Comparison of ENCODE assay signal across 11 mouse cellular contexts in the genomic region with DNA sequence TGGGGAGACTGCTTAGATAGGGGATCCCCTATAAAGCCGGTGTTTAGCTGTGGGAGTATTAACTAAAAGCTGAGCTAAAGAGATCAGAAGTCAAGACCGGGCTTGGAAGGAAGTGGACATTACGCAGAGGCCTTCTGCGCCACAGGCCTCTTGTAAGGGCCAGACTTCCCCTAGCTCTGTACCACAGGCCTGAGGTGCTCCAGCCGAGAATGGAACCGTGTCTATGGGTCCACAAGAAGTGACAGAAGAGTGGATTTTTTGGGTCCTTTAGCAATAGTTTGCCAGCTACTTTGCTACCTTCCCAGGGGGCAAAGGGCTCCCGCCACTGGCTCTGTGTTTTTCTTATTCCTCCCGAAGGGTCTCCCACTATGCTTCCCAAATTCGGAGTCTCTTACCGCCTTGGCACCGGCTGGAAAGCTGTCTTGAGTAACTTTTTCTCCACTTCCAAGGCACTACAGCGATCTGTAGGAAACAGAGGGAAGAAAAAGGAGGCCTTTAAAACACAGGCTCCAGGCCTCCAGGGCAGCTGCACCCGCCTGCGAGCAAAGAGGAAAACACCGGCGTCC. TPM values are rescaled to one million over a fixed set of nuclear protein-coding genes. Genes with fewer than 3 reads are reported as not detected.
DNase-seq lines count a peak whose midpoint lies in the region; ATAC-seq and TF ChIP-seq lines count a peak whose summit lies in the region.
"Had no signal": no experiment of that assay in that cellular context is flagged by ENCODE, and none has a peak within 500 bp of the region (broad histone marks: within the 10 kb centered on the region; RNA-seq: fewer than 3 reads in every experiment).

No protein-coding gene starts in this region.

- peak; percentile 49 for DNase-seq in lung, adult 2 months
- no peak for DNase-seq in lung, postnatal 10 days
- DNase-seq in forebrain, embryonic 14.5 days (ENCODE audit: low spot score): peak; percentile 13
- peak; percentile 60 for DNase-seq in limb, embryonic 11.5 days (ENCODE audit: low spot score)
- no peak for DNase-seq in layer of hippocampus, postnatal 25 days (ENCODE audit: extremely low spot score in 1 of 2, low spot score in 1 of 2)
- no peak for DNase-seq in right cerebral cortex, adult 18-20 months
- DNase-seq in urinary bladder, adult 18-20 months (ENCODE audit: low spot score in 2 of 2): no peak
- DNase-seq: cerebellum, adult 11 months; thymus, adult 2 months had no signal

- H3K27me3 ChIP-seq in forebrain, embryonic 14.5 days (replicated peaks; ENCODE audit: control insufficient read depth, insufficient read depth, low read length): peaks cover 89% of the 10 kb centered on the region
- peaks cover 92% of the 10 kb centered on the region for H3K27me3 ChIP-seq in limb, embryonic 11.5 days (ENCODE audit: control insufficient read depth, insufficient read depth, low read length)
- peaks cover 76% of the 10 kb centered on the region for H3K27me3 ChIP-seq in neural tube, embryonic 15.5 days (replicated peaks)
- H3K27me3 ChIP-seq: Patski had no signal

- H3K9ac ChIP-seq in forebrain, embryonic 14.5 days (ENCODE audit: low read length): no peak overlapping the region; the same call in 1 of the 2 replicates
- peak overlapping the region; percentile 76 for H3K9ac ChIP-seq in limb, embryonic 11.5 days (ENCODE audit: low read length)
- 0 out of 2 replicates have a peak overlapping the region, but pooled peaks have one; percentile 63 for H3K9ac ChIP-seq in neural tube, embryonic 15.5 days (replicated peaks)

- no peak for ATAC-seq in forebrain, embryonic 14.5 days
- ATAC-seq in limb, embryonic 11.5 days (ENCODE audit: insufficient number of reproducible peaks, low FRiP score, low TSS enrichment, low read depth): no peak
- ATAC-seq in neural tube, embryonic 15.5 days (ENCODE audit: low FRiP score): no peak
- ATAC-seq: Patski had no signal

- H3K9me3 ChIP-seq in forebrain, embryonic 14.5 days (replicated peaks; ENCODE audit: control insufficient read depth, low read length): no peaks in the 10 kb centered on the region
- H3K9me3 ChIP-seq in limb, embryonic 11.5 days (ENCODE audit: control insufficient read depth, low read length): no peaks in the 10 kb centered on the region
- no peaks in the 10 kb centered on the region for H3K9me3 ChIP-seq in neural tube, embryonic 15.5 days (replicated peaks)

- H3K4me1 ChIP-seq in lung, adult 2 months (ENCODE audit: control insufficient read depth, insufficient read depth, low read length): peaks cover 3% of the 10 kb centered on the region; the same call in 1 of the 2 replicates
- peaks cover 10% of the 10 kb centered on the region for H3K4me1 ChIP-seq in forebrain, embryonic 14.5 days (ENCODE audit: control insufficient read depth, insufficient read depth, low read length)
- peaks cover 25% of the 10 kb centered on the region for H3K4me1 ChIP-seq in limb, embryonic 11.5 days (ENCODE audit: control insufficient read depth, insufficient read depth, low read length)
- H3K4me1 ChIP-seq in neural tube, embryonic 15.5 days: peaks cover 44% of the 10 kb centered on the region

- peak overlapping the region; percentile 86 for H3K4me3 ChIP-seq in lung, adult 2 months (replicated peaks; ENCODE audit: extremely low read depth, low read depth, low read length)
- peak overlapping the region; percentile 40 for H3K4me3 ChIP-seq in forebrain, embryonic 14.5 days (ENCODE audit: low read depth, low read length)
- peak overlapping the region; percentile 53 for H3K4me3 ChIP-seq in limb, embryonic 11.5 days (ENCODE audit: low read depth, low read length)
- peak overlapping the region; percentile 49 for H3K4me3 ChIP-seq in neural tube, embryonic 15.5 days (replicated peaks)

- TF ChIP-seq CTCF in lung, adult 2 months (IDR thresholded peaks at IDR 0.05; ENCODE audit: insufficient read depth, low read length): no peak

- no peak overlapping the region for H3K27ac ChIP-seq in forebrain, embryonic 14.5 days (ENCODE audit: low read depth, low read length)
- peak overlapping the region; percentile 89 for H3K27ac ChIP-seq in limb, embryonic 11.5 days (replicated peaks; ENCODE audit: low read depth, low read length)
- no peak overlapping the region for H3K27ac ChIP-seq in neural tube, embryonic 15.5 days (replicated peaks)

- H3K36me3 ChIP-seq in forebrain, embryonic 14.5 days (ENCODE audit: control insufficient read depth, insufficient read depth, low read length): no peaks in the 10 kb centered on the region
- no peaks in the 10 kb centered on the region for H3K36me3 ChIP-seq in limb, embryonic 11.5 days (ENCODE audit: control insufficient read depth, insufficient read depth, low read length)
- no peaks in the 10 kb centered on the region for H3K36me3 ChIP-seq in neural tube, embryonic 15.5 days

- peak overlapping the region; percentile 76 for H3K4me2 ChIP-seq in forebrain, embryonic 14.5 days (ENCODE audit: low read length)
- H3K4me2 ChIP-seq in limb, embryonic 11.5 days (ENCODE audit: low read depth, severe bottlenecking): peak overlapping the region; percentile 81
- H3K4me2 ChIP-seq in neural tube, embryonic 15.5 days: peak overlapping the region; percentile 83

- 61% methylated on average over 16 of the region's 16 CpGs for WGBS in lung, adult 2 months
- 12% methylated on average over 16 of the region's 16 CpGs for WGBS in forebrain, embryonic 14.5 days
- 6% methylated on average over 16 of the region's 16 CpGs for WGBS in limb, embryonic 11.5 days
- 22% methylated on average over 16 of the region's 16 CpGs for WGBS in neural tube, embryonic 15.5 days

- TF ChIP-seq POLR2A in lung, adult 2 months (IDR thresholded peaks at IDR 0.05; ENCODE audit: borderline replicate concordance, extremely low read depth, low read depth, low read length): no peak

RNA-seq across cellular contexts. Expression of gene Irx3, which starts 2.8 kb away (rescaled TPM):
- polyA plus RNA-seq in lung, adult 2 months (2012; rRNA removed): 63.2 and 91.9 TPM in 2 replicates
- polyA plus RNA-seq in forebrain, embryonic 14.5 days (2014; fragmentation: Nextera tagmentation; extraction: Ambion mirVana): 1.4 and 1.5 TPM in 2 replicates
- 15.3 and 21.0 TPM in 2 replicates for polyA plus RNA-seq in limb, embryonic 11.5 days (2014; fragmentation: Nextera tagmentation; extraction: Ambion mirVana)
- polyA plus RNA-seq in neural tube, embryonic 15.5 days (2015; fragmentation: Nextera tagmentation; extraction: Ambion mirVana): 4.0 and 6.3 TPM in 2 replicates
- total RNA-seq in layer of hippocampus, postnatal 25 days (2021): under 1 TPM in 1 of 2 experiments, not detected in 1; 0.14 TPM

Comparison
In these comparisons a context has a peak if more than half of its experiments do, and no peak if none do; other contexts are left out.
1. DNase-seq: peak in lung, adult 2 months (single experiment), forebrain, embryonic 14.5 days (single experiment) and limb, embryonic 11.5 days (single experiment); none in lung, postnatal 10 days (single experiment), layer of hippocampus, postnatal 25 days (0 of 2), right cerebral cortex, adult 18-20 months (single experiment) and urinary bladder, adult 18-20 months (0 of 2).
2. Peak in every context shown above with its lines, with median percentiles within 50 percentile points of each other: H3K4me3 ChIP-seq and H3K4me2 ChIP-seq.